Mouse (Mus musculus): Measurements from ENCODE around the gene Olfr470. TPM values are rescaled to one million over a fixed set of nuclear protein-coding genes. Genes with fewer than 3 reads are reported as not detected.
"Not testable (repeated sequence)": the region's sequence is repeated elsewhere in the genome, so short reads cannot be mapped to it uniquely, and the experiment has no call there.

Gene Olfr470
- not detected for total RNA-seq (2021)
- polyA plus RNA-seq (2012; rRNA removed), result not detected in 2 replicates
- long read RNA-seq, result 0 reads

DNA sequence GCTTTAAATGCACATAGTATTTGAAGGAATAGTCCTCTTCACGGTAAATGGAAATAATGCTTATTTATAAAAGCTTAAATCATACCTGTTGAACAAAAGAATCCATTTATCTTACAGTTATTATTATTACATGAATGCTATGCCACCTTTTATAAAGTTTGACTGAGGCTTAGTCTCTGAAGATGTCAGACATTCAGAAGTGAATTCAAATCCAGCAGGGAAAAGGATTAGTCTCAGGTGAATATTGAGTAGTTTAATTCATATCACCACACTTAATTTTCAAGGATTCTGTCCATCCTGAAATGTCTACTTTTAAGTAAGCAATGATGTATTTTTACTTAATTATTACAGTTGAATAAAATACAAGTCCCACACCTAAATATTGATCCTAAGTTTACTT is at the start of gene Olfr470:
Olfr470 (minus strand) TSS at position 101 of the 400 bp plus-strand sequence.
- DNase-seq, result not testable (repeated sequence)

DNA sequence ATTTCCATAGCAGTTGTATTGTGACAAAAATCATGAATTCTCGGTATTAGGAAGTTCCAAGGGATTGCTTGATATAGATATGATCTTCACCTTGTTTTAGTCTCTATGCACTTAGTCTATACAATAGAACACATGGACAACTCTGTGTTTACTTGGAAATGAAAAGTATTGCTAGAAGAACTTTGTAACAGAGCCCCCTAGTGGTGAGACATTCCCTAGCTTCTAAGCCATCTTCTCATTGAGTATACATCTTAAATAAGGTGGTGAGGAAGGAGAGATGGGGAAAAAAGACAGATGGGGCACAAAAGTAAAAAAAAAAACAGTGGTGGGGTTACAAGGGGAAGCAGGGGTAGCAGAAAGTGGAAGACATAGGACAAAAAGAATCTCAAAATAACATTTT is 5.6 kb downstream of the Olfr470 start:
- no peak for DNase-seq

DNA sequence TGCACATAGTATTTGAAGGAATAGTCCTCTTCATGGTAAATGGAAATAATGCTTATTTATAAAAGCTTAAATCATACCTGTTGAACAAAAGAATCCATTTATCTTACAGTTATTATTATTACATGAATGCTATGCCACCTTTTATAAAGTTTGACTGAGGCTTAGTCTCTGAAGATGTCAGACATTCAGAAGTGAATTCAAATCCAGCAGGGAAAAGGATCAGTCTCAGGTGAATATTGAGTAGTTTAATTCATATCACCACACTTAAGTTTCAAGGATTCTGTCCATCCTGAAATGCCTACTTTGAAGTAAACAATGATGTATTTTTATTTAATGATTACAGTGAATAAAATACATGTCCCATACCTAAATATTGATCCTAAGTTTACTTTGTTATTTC is 21.8 kb downstream of the Olfr470 start, which contains the start of gene Olfr469:
Olfr469 (minus strand) TSS at position 101 of the 400 bp plus-strand sequence.
- DNase-seq, result not testable (repeated sequence)

DNA sequence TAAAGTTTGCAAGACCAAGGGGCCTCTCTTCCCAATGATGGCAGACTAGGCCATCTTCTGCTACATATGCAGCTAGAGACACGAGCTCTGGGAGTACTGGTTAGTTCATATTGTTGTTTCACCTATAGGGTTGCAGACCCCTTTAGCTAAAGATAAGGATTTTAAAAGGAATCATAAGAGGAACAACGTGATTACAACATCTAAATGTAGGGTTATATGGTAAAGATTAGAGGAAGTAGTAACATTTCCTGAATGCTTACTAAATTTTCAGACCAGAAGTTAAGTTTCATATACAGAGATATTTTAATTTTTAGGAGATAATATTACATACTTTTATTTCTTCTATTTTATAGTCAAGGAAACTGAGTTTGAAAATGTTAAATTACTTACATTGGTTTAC is 23.4 kb downstream of the Olfr470 start:
- DNase-seq, result not testable (repeated sequence)

DNA sequence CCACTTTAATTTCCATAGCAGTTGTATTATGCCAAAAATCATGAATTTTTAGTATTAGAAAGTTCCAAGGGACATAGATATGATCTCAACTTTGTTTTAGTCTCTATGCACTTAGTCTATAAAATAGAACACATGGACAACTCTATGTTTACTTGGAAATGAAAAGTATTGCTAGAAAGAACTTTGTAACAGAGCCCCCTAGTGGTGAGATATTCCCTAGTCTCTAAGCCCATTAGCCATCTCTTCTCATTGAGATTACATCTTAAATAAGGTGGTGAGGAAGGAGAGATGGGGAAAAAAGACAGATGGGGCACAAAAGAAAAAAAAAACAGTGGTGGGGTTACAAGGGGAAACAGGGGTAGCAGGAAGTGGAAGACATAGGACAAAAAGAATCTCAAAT is 27.8 kb downstream of the Olfr470 start:
- DNase-seq, result no peak

DNA sequence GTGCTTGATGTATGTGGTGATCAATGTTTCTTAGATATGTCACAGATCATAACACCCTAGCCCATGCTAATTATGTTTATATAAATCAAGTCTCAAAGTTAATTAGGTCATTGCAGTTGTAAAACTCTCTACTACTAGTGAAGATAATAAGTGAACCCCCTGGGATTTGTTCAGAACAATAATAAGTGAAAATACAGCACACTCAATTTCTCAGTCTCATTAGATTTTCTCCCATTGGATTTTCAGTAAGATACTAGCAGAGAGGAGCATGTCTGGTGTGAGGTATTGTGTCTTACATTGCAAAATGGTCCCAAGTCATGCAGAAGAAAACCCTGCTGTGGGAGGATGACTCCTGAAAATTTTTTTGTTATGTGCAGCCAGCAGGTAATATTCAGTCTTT is 35.3 kb downstream of the Olfr470 start, which contains the start of gene Olfr467:
Olfr467 (plus strand) TSS at position 301 of the 400 bp plus-strand sequence.
- DNase-seq, result no peak

DNA sequence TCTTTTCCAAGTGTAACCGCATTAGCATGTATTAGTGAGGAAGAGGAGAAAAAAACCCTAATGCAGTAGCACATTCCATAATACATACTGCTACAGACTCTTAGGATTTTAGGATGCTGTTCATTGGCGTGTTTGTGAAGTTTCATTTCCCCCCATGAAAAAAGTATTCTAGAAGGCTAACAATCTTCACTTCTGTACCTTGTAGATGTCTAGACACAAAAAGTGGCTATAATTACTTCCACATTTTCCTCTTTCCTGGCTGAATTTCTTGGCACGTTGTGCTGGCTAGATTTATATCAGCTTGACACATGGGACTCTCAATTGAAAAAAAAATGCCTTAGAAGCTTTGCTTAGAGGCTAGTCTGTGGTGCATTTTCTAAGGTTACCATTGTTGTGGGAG is 45.2 kb downstream of the Olfr470 start:
- no peak for DNase-seq

DNA sequence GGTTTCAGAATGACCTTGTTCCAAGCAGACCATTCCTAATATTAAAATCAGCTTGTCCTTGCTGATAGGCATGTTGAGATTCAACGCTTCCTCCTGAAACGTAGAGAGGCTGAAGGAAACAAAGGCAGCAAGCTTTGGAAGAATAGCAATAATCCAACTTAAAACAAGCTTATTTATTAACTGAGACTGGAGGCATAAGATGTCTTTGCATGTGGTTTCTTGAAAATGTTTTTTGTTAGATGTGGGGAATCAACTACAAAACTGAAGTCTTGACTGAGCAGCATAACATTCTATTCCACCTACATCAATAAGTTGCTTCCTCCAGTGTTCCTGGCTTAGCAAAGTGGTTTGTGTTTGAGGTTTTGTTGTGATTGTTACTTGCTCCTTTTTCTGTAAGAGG is 46.2 kb downstream of the Olfr470 start, which contains the start of gene Ovch2:
Ovch2 (minus strand) TSS at position 101 of the 400 bp plus-strand sequence.
- no peak for DNase-seq

DNA sequence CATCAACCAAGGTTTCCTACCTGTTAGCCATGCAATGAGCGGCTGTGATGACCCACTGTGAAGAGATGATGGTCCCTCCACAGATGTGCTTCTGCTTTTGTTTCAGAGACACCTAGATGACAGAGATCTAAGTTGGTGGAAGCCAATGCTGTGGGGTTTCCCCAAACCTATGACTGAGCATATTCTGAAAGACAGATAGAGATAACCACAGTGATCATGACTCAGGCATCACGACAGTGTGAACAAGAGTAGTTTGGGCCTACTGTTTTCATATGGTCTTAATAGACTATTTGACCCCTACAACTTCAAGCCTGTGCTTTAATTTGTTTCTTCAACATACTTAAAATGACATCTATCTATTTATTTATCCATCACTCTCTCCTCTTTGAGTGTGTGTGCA is 50.8 kb downstream of the Olfr470 start:
- DNase-seq, result no peak

Other genes with a start within 250 kb of the Olfr470 start
- gene 5330417H12Rik, start 222.3 kb downstream of the Olfr470 start, total RNA-seq (2021), result not detected
- gene 5330417H12Rik, start 222.3 kb downstream of the Olfr470 start, polyA plus RNA-seq (2012; rRNA removed), result not detected in 2 replicates
- not detected for gene Cyb5r2, start 89.5 kb downstream of the Olfr470 start, total RNA-seq (2021)
- gene Cyb5r2, start 89.5 kb downstream of the Olfr470 start, polyA plus RNA-seq (2012; rRNA removed), result 0.15 TPM in 1 of 2 replicates, not detected in the other
- not detected for gene Ovch2, start 46.3 kb downstream of the Olfr470 start, total RNA-seq (2021)
- not detected in 2 replicates for gene Ovch2, start 46.3 kb downstream of the Olfr470 start, polyA plus RNA-seq (2012; rRNA removed)
- not detected for gene Olfr467, start 35.2 kb downstream of the Olfr470 start, total RNA-seq (2021)
- not detected in 2 replicates for gene Olfr467, start 35.2 kb downstream of the Olfr470 start, polyA plus RNA-seq (2012; rRNA removed)
- not detected for gene Olfr469, start 21.9 kb downstream of the Olfr470 start, total RNA-seq (2021)
- gene Olfr469, start 21.9 kb downstream of the Olfr470 start, polyA plus RNA-seq (2012; rRNA removed), result not detected in 2 replicates
- gene Olfr472, start 50.4 kb upstream of the Olfr470 start, total RNA-seq (2021), result not detected
- gene Olfr472, start 50.4 kb upstream of the Olfr470 start, polyA plus RNA-seq (2012; rRNA removed), result not detected in 2 replicates
- gene Olfr473, start 83.0 kb upstream of the Olfr470 start, total RNA-seq (2021), result not detected
- not detected in 2 replicates for gene Olfr473, start 83.0 kb upstream of the Olfr470 start, polyA plus RNA-seq (2012; rRNA removed)
- not detected for gene Olfr474, start 107.2 kb upstream of the Olfr470 start, total RNA-seq (2021)
- not detected in 2 replicates for gene Olfr474, start 107.2 kb upstream of the Olfr470 start, polyA plus RNA-seq (2012; rRNA removed)
- gene Olfr476, start 117.3 kb upstream of the Olfr470 start, total RNA-seq (2021), result not detected
- gene Olfr476, start 117.3 kb upstream of the Olfr470 start, polyA plus RNA-seq (2012; rRNA removed), result not detected in 2 replicates
- not detected for gene Olfr477, start 139.2 kb upstream of the Olfr470 start, total RNA-seq (2021)
- not detected in 2 replicates for gene Olfr477, start 139.2 kb upstream of the Olfr470 start, polyA plus RNA-seq (2012; rRNA removed)
- gene Olfr478, start 186.5 kb upstream of the Olfr470 start, total RNA-seq (2021), result not detected
- not detected in 2 replicates for gene Olfr478, start 186.5 kb upstream of the Olfr470 start, polyA plus RNA-seq (2012; rRNA removed)
- not detected for gene Olfr479, start 203.2 kb upstream of the Olfr470 start, total RNA-seq (2021)
- gene Olfr479, start 203.2 kb upstream of the Olfr470 start, polyA plus RNA-seq (2012; rRNA removed), result not detected in 2 replicates
- gene Olfr480, start 219.9 kb upstream of the Olfr470 start, total RNA-seq (2021), result not detected
- not detected in 2 replicates for gene Olfr480, start 219.9 kb upstream of the Olfr470 start, polyA plus RNA-seq (2012; rRNA removed)
- gene Olfr481, start 232.4 kb upstream of the Olfr470 start, total RNA-seq (2021), result not detected
- gene Olfr481, start 232.4 kb upstream of the Olfr470 start, polyA plus RNA-seq (2012; rRNA removed), result not detected in 2 replicates